In the genomic region with DNA sequence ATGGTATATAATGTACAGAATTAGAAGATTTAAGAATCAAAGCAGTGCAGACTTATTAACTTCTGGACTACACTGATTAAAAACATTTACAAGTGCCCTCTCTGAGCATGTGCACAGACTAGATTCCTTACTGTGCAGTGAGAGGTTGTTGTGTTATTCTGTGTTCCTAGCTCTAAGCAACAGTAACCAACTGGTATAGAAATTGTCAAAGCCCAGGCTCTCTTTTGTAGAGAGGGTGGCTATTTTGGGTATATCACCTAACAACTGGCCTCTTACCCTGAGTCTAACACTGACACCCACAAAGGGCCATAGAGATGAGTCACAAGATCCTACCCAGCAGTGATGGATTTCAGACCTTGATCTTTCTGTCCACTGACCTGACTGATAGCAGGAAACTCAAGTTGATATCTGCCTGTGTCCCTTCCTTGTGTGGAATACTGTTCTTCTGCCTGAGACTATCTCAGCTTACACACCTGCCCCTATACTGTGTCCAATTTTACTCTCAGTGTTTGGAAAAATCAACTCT, we compare ENCODE assay signal across 23 mouse cellular contexts.
DNase-seq lines count a peak whose midpoint lies in the region; ATAC-seq and TF ChIP-seq lines count a peak whose summit lies in the region.
"Had no signal": no experiment of that assay in that cellular context is flagged by ENCODE, and none has a peak within 500 bp of the region (broad histone marks: within the 10 kb centered on the region; RNA-seq: fewer than 3 reads in every experiment).

No protein-coding gene starts in this region.

- peak overlapping the region; percentile 59; the same call in 1 of the 2 replicates for H3K27ac ChIP-seq in heart, embryonic 11.5 days (ENCODE audit: low read depth, low read length)
- H3K27ac ChIP-seq in heart, embryonic 15.5 days: peak overlapping the region; percentile 37; the same call in 1 of the 2 replicates
- H3K27ac ChIP-seq in hindbrain, postnatal 0 days: no peak overlapping the region
- H3K27ac ChIP-seq: embryonic facial prominence, embryonic 12.5 days; forebrain, embryonic 15.5 days; hindbrain, embryonic 12.5 days; kidney, postnatal 0 days had no signal

- no peak for TF ChIP-seq CTCF in hindbrain, postnatal 0 days (IDR thresholded peaks at IDR 0.05; ENCODE audit: low read depth)

- ATAC-seq in heart, embryonic 11.5 days (replicated peaks; ENCODE audit: insufficient number of reproducible peaks, low FRiP score, low TSS enrichment): peak; percentile 22; the same call in 1 of the 2 replicates
- no peak; the same call in 1 of the 2 replicates for ATAC-seq in heart, embryonic 15.5 days (replicated peaks; ENCODE audit: insufficient number of reproducible peaks, insufficient read depth, low FRiP score, low read depth)
- no peak for ATAC-seq in hindbrain, postnatal 0 days
- ATAC-seq: activated CD4-positive, CD25-positive, alpha-beta regulatory T cell, adult 4 months; forebrain, embryonic 15.5 days; hindbrain, embryonic 16.5 days; Patski had no signal

- H3K4me1 ChIP-seq in heart, embryonic 11.5 days (ENCODE audit: control insufficient read depth, insufficient read depth, low read length): no peaks in the 10 kb centered on the region
- peaks cover 3% of the 10 kb centered on the region; the same call in 1 of the 2 replicates for H3K4me1 ChIP-seq in heart, embryonic 15.5 days (replicated peaks)
- no peaks in the 10 kb centered on the region for H3K4me1 ChIP-seq in hindbrain, postnatal 0 days (ENCODE audit: insufficient read depth, low read length)
- H3K4me1 ChIP-seq: embryonic facial prominence, embryonic 12.5 days; forebrain, embryonic 15.5 days; hindbrain, embryonic 12.5 days had no signal

- peak; percentile 68 for DNase-seq in adrenal gland, adult 2 months
- DNase-seq in adrenal gland, adult 18-20 months (ENCODE audit: low spot score in 2 of 2): no peak
- DNase-seq in heart, postnatal 4 days: no peak
- no peak for DNase-seq in heart, postnatal 25 days (ENCODE audit: low spot score)
- DNase-seq in adrenal gland, postnatal 10 days: peak; percentile 15
- DNase-seq in hindbrain, postnatal 0 days (ENCODE audit: low spot score): no peak
- DNase-seq: cerebellum, adult 2 months; cerebellum, postnatal 10 days; gastrocnemius, postnatal 10 days; heart, postnatal 14 days; kidney, adult 11 months; kidney, adult 9 months; kidney, postnatal 36 days had no signal

- no peaks in the 10 kb centered on the region for H3K9me3 ChIP-seq in heart, embryonic 11.5 days (replicated peaks; ENCODE audit: control insufficient read depth, low read length)
- no peaks in the 10 kb centered on the region for H3K9me3 ChIP-seq in heart, embryonic 15.5 days (replicated peaks)
- no peaks in the 10 kb centered on the region for H3K9me3 ChIP-seq in hindbrain, postnatal 0 days (ENCODE audit: low read length)
- H3K9me3 ChIP-seq: embryonic facial prominence, embryonic 12.5 days; forebrain, embryonic 15.5 days; hindbrain, embryonic 12.5 days had no signal

- H3K27me3 ChIP-seq in heart, embryonic 11.5 days (ENCODE audit: control insufficient read depth, insufficient read depth, low read length): no peaks in the 10 kb centered on the region
- H3K27me3 ChIP-seq in heart, embryonic 15.5 days: no peaks in the 10 kb centered on the region
- no peaks in the 10 kb centered on the region for H3K27me3 ChIP-seq in hindbrain, postnatal 0 days (ENCODE audit: insufficient read depth, low read length)
- H3K27me3 ChIP-seq: CH12.LX; embryonic facial prominence, embryonic 12.5 days; forebrain, embryonic 15.5 days; hindbrain, embryonic 12.5 days had no signal

- intact Hi-C loops in heart, postnatal 25 days (cut with DNase I): no loop called here

- H3K4me3 ChIP-seq in heart, embryonic 11.5 days (ENCODE audit: low read depth, low read length): no peak overlapping the region
- H3K4me3 ChIP-seq in heart, embryonic 15.5 days: no peak overlapping the region
- no peak overlapping the region for H3K4me3 ChIP-seq in hindbrain, postnatal 0 days (ENCODE audit: low read length)
- H3K4me3 ChIP-seq: embryonic facial prominence, embryonic 12.5 days; forebrain, embryonic 15.5 days; hindbrain, embryonic 12.5 days had no signal

- no peak overlapping the region for H3K4me2 ChIP-seq in heart, embryonic 11.5 days
- no peak overlapping the region for H3K4me2 ChIP-seq in heart, embryonic 15.5 days
- no peak overlapping the region for H3K4me2 ChIP-seq in hindbrain, postnatal 0 days (ENCODE audit: low read depth, low read length)
- H3K4me2 ChIP-seq: embryonic facial prominence, embryonic 12.5 days; forebrain, embryonic 15.5 days; hindbrain, embryonic 12.5 days had no signal

- H3K36me3 ChIP-seq in heart, embryonic 11.5 days (ENCODE audit: control insufficient read depth, insufficient read depth, low read length): no peaks in the 10 kb centered on the region
- no peaks in the 10 kb centered on the region for H3K36me3 ChIP-seq in heart, embryonic 15.5 days
- H3K36me3 ChIP-seq in hindbrain, postnatal 0 days (ENCODE audit: insufficient read depth, low read length): no peaks in the 10 kb centered on the region
- H3K36me3 ChIP-seq: embryonic facial prominence, embryonic 12.5 days; forebrain, embryonic 15.5 days; hindbrain, embryonic 12.5 days had no signal

- no peak overlapping the region for H3K9ac ChIP-seq in heart, embryonic 11.5 days (ENCODE audit: low read depth, low read length)
- H3K9ac ChIP-seq in heart, embryonic 15.5 days: no peak overlapping the region
- H3K9ac ChIP-seq in hindbrain, postnatal 0 days (replicated peaks; ENCODE audit: low read length): no peak overlapping the region
- H3K9ac ChIP-seq: embryonic facial prominence, embryonic 12.5 days; forebrain, embryonic 15.5 days; hindbrain, embryonic 12.5 days had no signal

Comparison
In these comparisons a context has a peak if more than half of its experiments do, and no peak if none do; other contexts are left out.
1. DNase-seq: peak in adrenal gland, adult 2 months (single experiment) and adrenal gland, postnatal 10 days (single experiment); none in adrenal gland, adult 18-20 months (0 of 2), heart, postnatal 4 days (single experiment), heart, postnatal 25 days (single experiment) and hindbrain, postnatal 0 days (single experiment).